Mouse (Mus musculus) c-Kit-positive CD71-positive TER-119-positive erythroid progenitor cells, embryonic 14.5 days (primary cell): ENCODE measurements around the gene H2-T24.

Experiments
- DNase-seq: peaks from one replicate; pipeline ENCODE4 v3.0.0-alpha.2; 2013; ENCODE audit warnings: low spot score

H2-T24 gene

GRCm38 (mm10) chr17:35981776-35982175 is 38.6 kb downstream of the H2-T24 start:
- no peak for DNase-seq

GRCm38 (mm10) chr17:35980363-35980754 is 40.0 kb downstream of the H2-T24 start:
- no peak for DNase-seq

GRCm38 (mm10) chr17:35979401-35980362 is 40.7 kb downstream of the H2-T24 start, which contains the start of the genes Gnl1 and Prr3:
Gnl1 (plus strand) TSS chr17:35979851.
Prr3 (minus strand) TSS chr17:35980236.
- DNase-seq: peak; percentile 75

GRCm38 (mm10) chr17:35978811-35979400 is 41.5 kb downstream of the H2-T24 start:
- no peak for DNase-seq

GRCm38 (mm10) chr17:35972131-35972530 is 48.2 kb downstream of the H2-T24 start:
- no peak for DNase-seq

- DNase-seq: peak; percentile 96
Observed at GRCm38 (mm10) chr17:35969418-35970389, 50.7 kb downstream of the H2-T24 start, which contains the start of gene Abcf1. Abcf1 (minus strand) TSS chr17:35969761.

- no peak for DNase-seq
Observed at GRCm38 (mm10) chr17:35967621-35968020, 52.7 kb downstream of the H2-T24 start.

- no peak for DNase-seq
Observed at GRCm38 (mm10) chr17:35963279-35963678, 57.1 kb downstream of the H2-T24 start.

GRCm38 (mm10) chr17:35958533-35959223 is 61.7 kb downstream of the H2-T24 start:
- no peak for DNase-seq
